In the genomic region with DNA sequence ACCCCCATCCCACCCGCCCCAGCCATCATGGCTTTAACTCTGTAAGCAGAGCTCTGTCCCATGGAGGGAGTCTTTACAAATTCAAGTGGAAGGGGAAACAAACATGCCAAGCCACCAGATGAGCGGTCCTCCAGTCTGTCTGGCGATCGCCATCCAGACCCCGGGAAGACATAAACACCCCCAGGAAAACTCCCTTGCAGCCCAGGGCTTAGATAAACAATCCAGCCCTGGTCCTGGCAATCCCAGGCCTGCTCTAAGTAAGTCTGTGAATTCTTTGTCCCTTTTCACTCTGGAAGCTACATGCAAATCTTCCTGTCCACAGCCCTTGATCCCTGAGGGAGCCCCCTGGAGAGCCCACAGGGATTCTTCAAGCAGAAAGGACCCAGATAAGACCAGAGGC, we compare ENCODE assay signal across 24 mouse cellular contexts.
DNase-seq lines count a peak whose midpoint lies in the region; ATAC-seq lines count a peak whose summit lies in the region.
"Had no signal": no experiment of that assay in that cellular context is flagged by ENCODE, and none has a peak within 500 bp of the region (broad histone marks: within the 10 kb centered on the region; RNA-seq: fewer than 3 reads in every experiment).

No protein-coding gene starts in this region.

- no peak overlapping the region for H3K4me2 ChIP-seq in lung, embryonic 15.5 days
- no peak overlapping the region for H3K4me2 ChIP-seq in embryonic facial prominence, embryonic 11.5 days (ENCODE audit: low read depth, low read length)
- H3K4me2 ChIP-seq: hindbrain, embryonic 15.5 days; liver, embryonic 11.5 days; midbrain, embryonic 15.5 days; neural tube, embryonic 12.5 days had no signal

- H3K9me3 ChIP-seq in lung, embryonic 15.5 days: no peaks in the 10 kb centered on the region
- no peaks in the 10 kb centered on the region for H3K9me3 ChIP-seq in embryonic facial prominence, embryonic 11.5 days (replicated peaks; ENCODE audit: control insufficient read depth, low read length)
- no peaks in the 10 kb centered on the region for H3K9me3 ChIP-seq in limb, embryonic 10.5 days (replicated peaks)
- H3K9me3 ChIP-seq: hindbrain, embryonic 15.5 days; midbrain, embryonic 15.5 days; neural tube, embryonic 12.5 days had no signal

- WGBS in lung, embryonic 15.5 days: 7% methylated on average over 5 of the region's 5 CpGs
- WGBS in embryonic facial prominence, embryonic 11.5 days: 12% methylated on average over 5 of the region's 5 CpGs
- WGBS in limb, embryonic 10.5 days: 26% methylated on average over 5 of the region's 5 CpGs

- peak overlapping the region; percentile 53 for H3K27ac ChIP-seq in lung, embryonic 15.5 days
- H3K27ac ChIP-seq in embryonic facial prominence, embryonic 11.5 days (replicated peaks; ENCODE audit: low read depth, low read length): peak overlapping the region; percentile 47; the same call in 1 of the 2 replicates
- H3K27ac ChIP-seq in limb, embryonic 10.5 days: peak overlapping the region; percentile 86
- H3K27ac ChIP-seq: hindbrain, embryonic 15.5 days; kidney, postnatal 0 days; midbrain, embryonic 15.5 days; neural tube, embryonic 12.5 days had no signal

- no peaks in the 10 kb centered on the region for H3K27me3 ChIP-seq in lung, embryonic 15.5 days
- H3K27me3 ChIP-seq in embryonic facial prominence, embryonic 11.5 days (ENCODE audit: control insufficient read depth, insufficient read depth, low read length): no peaks in the 10 kb centered on the region
- H3K27me3 ChIP-seq in limb, embryonic 10.5 days (ENCODE audit: low read depth, poor library complexity, severe bottlenecking): no peaks in the 10 kb centered on the region
- H3K27me3 ChIP-seq: hindbrain, embryonic 15.5 days; midbrain, embryonic 15.5 days; neural tube, embryonic 12.5 days; Patski had no signal

- H3K4me3 ChIP-seq in lung, embryonic 15.5 days: no peak overlapping the region
- no peak overlapping the region for H3K4me3 ChIP-seq in embryonic facial prominence, embryonic 11.5 days (ENCODE audit: low read depth, low read length)
- no peak overlapping the region for H3K4me3 ChIP-seq in limb, embryonic 10.5 days
- H3K4me3 ChIP-seq: hindbrain, embryonic 15.5 days; midbrain, embryonic 15.5 days; neural tube, embryonic 12.5 days had no signal

- no peaks in the 10 kb centered on the region for H3K36me3 ChIP-seq in lung, embryonic 15.5 days
- H3K36me3 ChIP-seq in embryonic facial prominence, embryonic 11.5 days (replicated peaks; ENCODE audit: control insufficient read depth, insufficient read depth, low read depth, low read length): no peaks in the 10 kb centered on the region
- H3K36me3 ChIP-seq in limb, embryonic 10.5 days: no peaks in the 10 kb centered on the region
- H3K36me3 ChIP-seq: hindbrain, embryonic 15.5 days; midbrain, embryonic 15.5 days; neural tube, embryonic 12.5 days had no signal

- peak; percentile 57 for DNase-seq in heart, adult 11 months
- no peak for DNase-seq in heart, adult 18-20 months
- DNase-seq in lung, postnatal 14 days: no peak
- no peak for DNase-seq in embryonic facial prominence, embryonic 11.5 days (ENCODE audit: low spot score)
- no peak for DNase-seq in limb, embryonic 10.5 days (ENCODE audit: low spot score)
- DNase-seq in thymus, postnatal 14 days: no peak
- DNase-seq in right cerebral cortex, postnatal 4 days: no peak
- DNase-seq: adrenal gland, postnatal 36 days; cerebellum, adult 9-10 months; forebrain, postnatal 0 days; gastrocnemius, postnatal 14 days; heart, postnatal 4 days; kidney, adult 18-20 months; left cerebral cortex, postnatal 4 days; liver, postnatal 0 days; right cerebral cortex, postnatal 25 days; thymus, postnatal 25 days had no signal

- ATAC-seq in lung, embryonic 15.5 days (ENCODE audit: borderline replicate concordance, extremely low read depth, low FRiP score, low TSS enrichment): peak; percentile 42; the same call in 1 of the 2 replicates
- no peak for ATAC-seq in embryonic facial prominence, embryonic 11.5 days (replicated peaks; ENCODE audit: insufficient number of reproducible peaks, low FRiP score, low TSS enrichment, low read depth)
- ATAC-seq: forebrain, postnatal 0 days; liver, postnatal 0 days; midbrain, embryonic 15.5 days; Patski had no signal

- H3K4me1 ChIP-seq in lung, embryonic 15.5 days: peaks cover 20% of the 10 kb centered on the region
- H3K4me1 ChIP-seq in embryonic facial prominence, embryonic 11.5 days (ENCODE audit: control insufficient read depth, insufficient read depth, low read length): peaks cover 9% of the 10 kb centered on the region
- H3K4me1 ChIP-seq in limb, embryonic 10.5 days: peaks cover 63% of the 10 kb centered on the region
- H3K4me1 ChIP-seq: midbrain, embryonic 15.5 days; neural tube, embryonic 12.5 days had no signal

- no peak overlapping the region for H3K9ac ChIP-seq in lung, embryonic 15.5 days
- 0 out of 2 replicates have a peak overlapping the region, but pooled peaks have one; percentile 9 for H3K9ac ChIP-seq in embryonic facial prominence, embryonic 11.5 days (replicated peaks; ENCODE audit: low read length)
- H3K9ac ChIP-seq: forebrain, postnatal 0 days; hindbrain, embryonic 15.5 days; liver, postnatal 0 days; midbrain, embryonic 15.5 days; neural tube, embryonic 12.5 days had no signal
